Mouse (Mus musculus): ENCODE results near the gene Gm3269.
"Not testable (repeated sequence)": the region's sequence is repeated elsewhere in the genome, so short reads cannot be mapped to it uniquely, and the experiment has no call there.

DNA sequence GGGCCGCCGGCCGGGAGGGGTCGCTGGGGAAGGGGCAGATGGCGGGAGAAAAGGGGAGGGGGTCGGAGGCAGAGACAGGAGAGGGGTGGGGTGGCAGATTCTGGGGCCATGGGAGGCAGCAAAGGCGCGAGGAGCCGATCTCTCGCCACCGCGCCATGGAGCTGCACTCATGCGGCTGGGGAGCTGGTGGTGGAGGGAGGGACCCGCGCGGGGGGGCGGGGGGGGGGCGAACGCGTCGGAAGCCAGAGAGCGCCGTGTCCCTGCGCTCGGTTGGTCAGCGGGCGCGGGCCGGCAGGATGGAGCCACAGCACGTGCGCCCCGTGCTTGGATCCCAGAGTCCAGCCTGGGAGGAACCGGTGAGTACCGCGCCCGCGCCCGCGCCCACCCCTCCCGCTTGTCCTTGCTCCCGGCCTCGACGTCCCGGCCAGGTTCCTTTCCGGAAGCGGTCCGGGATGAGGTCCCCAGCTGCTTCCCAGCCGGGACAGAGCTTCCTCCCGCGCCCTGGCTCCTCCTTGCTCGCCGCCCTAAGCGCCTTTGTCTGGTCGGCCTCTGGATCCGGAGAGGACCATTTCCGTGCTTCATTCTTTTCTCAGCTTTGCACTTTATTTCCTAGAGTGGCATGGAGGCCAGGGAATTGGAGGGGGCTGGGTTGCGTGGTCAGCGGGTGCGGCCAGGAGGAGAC, 17.5 kb downstream of the Gm3269 start, which contains the start of gene Gm3264:
- TF ChIP-seq POLR2AphosphoS2 (IDR thresholded peaks at IDR 0.05; ENCODE audit: insufficient read length, low read depth); E2F4 (IDR thresholded peaks at IDR 0.05; ENCODE audit: insufficient read depth); POLR2A (IDR thresholded peaks at IDR 0.05; ENCODE audit: insufficient read length, low read depth); CEBPB (IDR thresholded peaks at IDR 0.05; ENCODE audit: insufficient read depth, poor library complexity, severe bottlenecking): not testable (repeated sequence)

Measured in myocyte (in vitro differentiated cells).